Mouse (Mus musculus): ENCODE measurements around the gene Dnaja2.

GRCm38 (mm10) chr8:85604201-85604600 lies 49.1 kb upstream of the Dnaja2 start:
- TF ChIP-seq CTCF (IDR thresholded peaks at IDR 0.05; ENCODE audit: borderline replicate concordance, extremely low read depth, insufficient read depth, insufficient read length) (no peak), POLR2A (IDR thresholded peaks at IDR 0.05; ENCODE audit: borderline replicate concordance, extremely low read depth, insufficient read depth, insufficient read length, poor library complexity, severe bottlenecking) (no peak)

Data from brain, embryonic 14.5 days (tissue).